Mouse (Mus musculus) embryo, embryonic 10.5 days (tissue): Measurements from ENCODE around the gene Neurl1b.

Experiments
- DNase-seq: peaks from one replicate; pipeline ENCODE4 v3.0.0-alpha.2; 2015; ENCODE audit warnings: low spot score

Gene Neurl1b

GRCm38 (mm10) chr17:26494642-26495468, 80.2 kb downstream of the Neurl1b start:
- DNase-seq, result no peak
